Mouse (Mus musculus) forelimb bud, embryonic 11.5 days (tissue): ENCODE measurements at regions not wholly inside any gene's neighbourhood (a gene's known extent, or its start where the extent isn't known, plus 50 kb on each side); places are given as distances from the start of the nearest gene placed in this dataset.
A peak's percentile ranks its signal among the peaks of the same experiment; 100 is the strongest.

ENCODE experiments used
- DNase-seq: peaks from one replicate; pipeline ENCODE4 v3.0.0-alpha.2; 2012; ENCODE audit warnings: low read depth, low spot score

GRCm38 (mm10) chr7:68858471-68859210, 109.6 kb upstream of the Arrdc4 start:
- DNase-seq, result peak; percentile 51

- DNase-seq, result no peak
These were observed 103.0 kb upstream of the Arrdc4 start for GRCm38 (mm10) chr7:68851981-68852575.

GRCm38 (mm10) chr7:68844606-68845005, 95.6 kb upstream of the Arrdc4 start:
- no peak for DNase-seq

DNA sequence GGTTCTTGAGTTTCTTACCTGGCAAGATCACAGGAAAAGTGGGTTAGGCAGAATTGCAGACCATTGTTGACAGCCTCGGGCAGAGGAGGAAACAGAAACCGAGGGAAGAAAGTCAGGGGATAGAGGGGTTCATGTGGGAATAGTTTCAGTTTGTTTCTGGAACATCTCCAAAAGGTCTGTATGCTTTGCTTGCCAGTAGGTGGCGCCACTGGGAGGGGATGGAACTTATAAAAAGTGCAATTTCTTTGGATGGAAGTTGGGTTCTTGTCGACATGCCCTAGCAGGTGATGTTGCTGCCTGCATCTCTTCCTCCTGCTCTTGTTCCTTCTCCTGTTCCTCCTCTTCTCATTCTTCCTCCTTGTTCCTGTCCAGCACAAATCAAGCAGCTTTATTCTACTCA, 94.3 kb upstream of the Arrdc4 start:
- DNase-seq, result no peak

DNA sequence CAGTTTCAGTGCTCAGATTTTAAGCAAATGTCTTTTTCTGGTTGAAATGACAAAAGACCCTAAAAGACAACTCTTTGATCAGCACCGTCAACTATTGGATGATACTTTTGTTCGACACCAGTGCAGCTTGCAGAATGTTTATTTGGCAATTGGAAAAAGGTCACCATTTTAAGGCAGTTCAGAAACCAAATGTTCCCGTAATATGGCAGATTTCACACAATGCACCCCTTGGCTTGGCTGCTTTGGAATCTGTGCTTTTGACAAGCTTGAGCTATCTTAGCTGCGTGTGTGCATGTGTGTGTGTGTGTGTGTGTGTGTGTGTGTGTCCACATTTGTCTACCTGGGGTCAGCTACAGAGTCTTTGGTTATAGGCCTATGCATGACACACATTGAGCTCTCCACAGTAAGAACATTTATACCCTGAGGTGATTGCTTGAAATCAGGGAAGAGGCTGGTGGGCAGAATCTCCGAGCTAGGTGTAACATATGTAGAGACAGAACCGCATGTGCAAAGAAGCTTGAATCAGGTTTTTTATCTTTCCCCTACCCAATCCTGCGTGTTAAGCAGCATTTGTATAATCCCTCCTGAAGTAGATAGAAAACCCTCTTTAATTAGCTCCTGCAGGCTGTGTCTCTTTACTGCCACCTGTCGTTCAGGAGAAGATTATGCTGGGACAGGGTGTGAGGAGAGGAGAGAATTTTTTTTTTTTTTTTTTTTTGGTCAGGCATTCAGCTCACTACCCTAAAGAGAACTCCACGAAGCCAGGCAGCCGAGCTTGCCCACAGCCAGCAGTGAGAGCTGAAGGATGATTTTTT, 85.1 kb upstream of the Arrdc4 start:
- DNase-seq, result no peak

DNA sequence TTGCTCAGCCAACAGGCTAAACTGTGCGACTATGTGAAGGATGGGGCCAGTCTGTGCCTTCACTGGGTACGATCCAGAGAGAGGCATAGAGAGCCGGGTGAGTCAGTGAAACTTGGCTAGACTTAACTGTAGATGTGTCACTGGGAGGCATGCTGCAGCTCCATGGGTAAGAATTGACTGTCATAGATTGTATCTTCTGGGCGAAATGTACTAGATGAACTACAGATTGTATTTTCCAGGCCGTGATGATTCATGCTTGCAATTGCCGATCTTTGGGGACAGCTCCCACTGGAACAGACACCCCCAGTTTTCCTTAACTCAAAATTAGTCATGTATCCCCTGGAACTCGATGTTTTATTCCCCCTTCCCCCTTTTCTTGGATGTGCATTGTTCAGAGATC, 84.5 kb upstream of the Arrdc4 start:
- DNase-seq, result no peak

- peak; percentile 80 for DNase-seq
These were observed 80.8 kb upstream of the Arrdc4 start for GRCm38 (mm10) chr7:68829861-68830260.

- no peak for DNase-seq
These were observed 75.4 kb upstream of the Arrdc4 start for GRCm38 (mm10) chr7:68824399-68824798.

DNA sequence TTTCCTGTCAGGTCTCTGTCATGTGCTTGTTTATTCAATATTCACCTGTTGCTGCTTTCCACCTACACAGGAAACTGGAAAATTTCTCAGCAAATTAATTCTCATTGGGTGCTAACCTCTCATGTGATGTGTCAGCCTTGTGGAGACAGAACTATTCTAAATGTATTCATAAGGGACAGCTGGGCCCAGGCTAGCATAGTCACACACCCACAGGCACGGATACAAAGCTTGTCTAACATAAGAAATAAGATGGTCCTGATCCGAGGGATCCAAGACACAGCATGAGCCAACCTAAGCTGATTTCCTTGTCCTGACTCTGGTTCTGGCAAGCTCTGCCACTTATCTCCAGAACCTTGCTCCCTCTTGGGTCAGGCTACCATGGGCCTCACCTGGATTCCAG, 74.6 kb upstream of the Arrdc4 start:
- no peak for DNase-seq

DNA sequence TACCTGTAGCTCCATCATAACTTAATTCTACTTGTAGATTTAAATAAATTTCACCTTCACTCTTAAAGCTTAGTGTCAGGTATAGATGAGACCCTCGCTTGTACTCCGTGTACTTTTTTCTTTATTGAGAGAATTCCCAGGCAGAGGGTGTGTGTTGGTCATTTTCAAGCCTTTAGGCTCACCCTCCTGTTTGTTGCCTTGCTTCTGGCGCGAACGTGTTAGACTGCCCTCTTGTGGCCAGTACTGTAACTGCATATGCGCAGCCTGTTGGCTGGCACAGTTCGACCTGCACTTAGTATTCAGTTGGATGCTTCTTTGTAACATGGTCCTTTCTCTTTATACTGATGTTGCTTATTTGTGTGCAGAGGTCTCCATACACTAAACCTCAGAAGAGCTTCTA, 74.1 kb upstream of the Arrdc4 start:
- peak; percentile 79 for DNase-seq

GRCm38 (mm10) chr7:68814823-68815666, 66.0 kb upstream of the Arrdc4 start:
- no peak for DNase-seq

DNA sequence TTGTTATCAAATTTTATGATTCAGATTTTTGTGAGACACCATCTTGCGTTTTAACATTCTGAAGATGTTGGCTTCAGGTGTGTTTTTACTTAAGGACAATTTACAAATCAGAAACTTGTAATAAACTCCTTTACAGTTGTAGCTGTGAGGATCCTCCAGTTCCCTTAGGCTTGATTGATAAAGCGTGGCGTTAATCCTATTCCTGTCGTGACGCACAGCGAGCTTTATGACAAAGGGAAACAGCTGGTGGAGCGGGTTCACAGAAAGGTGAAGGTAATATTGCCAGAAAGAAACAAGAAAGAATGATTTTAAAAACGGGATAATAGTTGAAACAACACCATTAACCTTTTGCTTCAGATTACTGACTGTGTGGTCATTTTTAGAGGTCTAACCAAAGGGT, 60.7 kb upstream of the Arrdc4 start:
- peak; percentile 10 for DNase-seq
